In genomic region chr9:21737188-21737587, GRCm38 (mm10) we compare ENCODE assay signal across 17 mouse cellular contexts. TPM values are rescaled to one million over a fixed set of nuclear protein-coding genes. Genes with fewer than 3 reads are reported as not detected.
DNase-seq lines count a peak whose midpoint lies in the region; ATAC-seq and TF ChIP-seq lines count a peak whose summit lies in the region.
"Had no signal": no experiment of that assay in that cellular context is flagged by ENCODE, and none has a peak within 500 bp of the region (broad histone marks: within the 10 kb centered on the region; RNA-seq: fewer than 3 reads in every experiment).

No protein-coding gene starts in this region.

- DNase-seq in frontal cortex, postnatal 10 days (ENCODE audit: low spot score in 2 of 2) = no peak
- DNase-seq in left cerebral cortex, adult 2 months (ENCODE audit: extremely low spot score in 1 of 2, low spot score in 2 of 2) = no peak
- DNase-seq in left cerebral cortex, adult 11 months (ENCODE audit: low spot score) = no peak
- DNase-seq in right cerebral cortex, adult 2 months (ENCODE audit: low spot score in 2 of 2) = peak; percentile 27 to 48
- DNase-seq in right cerebral cortex, postnatal 10 days (ENCODE audit: low spot score in 2 of 2) = no peak
- peak; percentile 59 for DNase-seq in telencephalon, adult 2 months (ENCODE audit: low read depth, low spot score)
- no peak for DNase-seq in T-cell, adult 2 months (ENCODE audit: low spot score)
- DNase-seq: adrenal gland, postnatal 14 days; cerebellum, adult 9-10 months; embryo, embryonic 11 days; heart, postnatal 14 days had no signal

- intact Hi-C loops in left cerebral cortex, adult 2 months (cut with DNase I) = no loop called here

- H3K27ac ChIP-seq in left cerebral cortex, adult 2 months = peak overlapping the region; percentile 7
- H3K27ac ChIP-seq: hindbrain, embryonic 13.5 days; limb, embryonic 12.5 days; midbrain, embryonic 10.5 days; stomach, embryonic 15.5 days had no signal

- no peak overlapping the region for H3K4me3 ChIP-seq in left cerebral cortex, adult 2 months
- H3K4me3 ChIP-seq: hindbrain, embryonic 13.5 days; limb, embryonic 12.5 days; midbrain, embryonic 10.5 days; stomach, embryonic 15.5 days had no signal

- no peak for TF ChIP-seq CTCF in left cerebral cortex, adult 2 months (IDR thresholded peaks at IDR 0.05)

- ATAC-seq in frontal cortex, adult (ENCODE audit: low TSS enrichment) = peak; percentile 95
- ATAC-seq: activated CD4-positive, CD25-positive, alpha-beta regulatory T cell, adult 4 months had no signal

RNA-seq across cellular contexts. Expression of gene Ldlr, which starts 13.9 kb away (rescaled TPM):
- total RNA-seq in left cerebral cortex, adult 2 months (2021) = 10 to 100 TPM; 15.8 to 17.7 TPM

RNA-seq across cellular contexts. Expression of gene Spc24, which starts 22.9 kb away (rescaled TPM):
- total RNA-seq in left cerebral cortex, adult 2 months (2021) = 1 to 10 TPM; 1.7 to 2.4 TPM

Comparison
In these comparisons a context has a peak if more than half of its experiments do, and no peak if none do; other contexts are left out.
1. DNase-seq: peak in right cerebral cortex, adult 2 months (2 of 2) and telencephalon, adult 2 months (single experiment); none in frontal cortex, postnatal 10 days (0 of 2), left cerebral cortex, adult 2 months (0 of 2), left cerebral cortex, adult 11 months (single experiment), right cerebral cortex, postnatal 10 days (0 of 2) and T-cell, adult 2 months (single experiment).